Mouse (Mus musculus) c-Kit-positive CD71-positive TER-119-positive erythroid progenitor cells, embryonic 14.5 days (primary cell): ENCODE data around the gene Tram2.
A peak's percentile ranks its signal among the peaks of the same experiment; 100 is the strongest.

ENCODE experiments used
- DNase-seq: peaks from one replicate; pipeline ENCODE4 v3.0.0-alpha.2; 2013; ENCODE audit warnings: low spot score

The Tram2 gene

GRCm38 (mm10) chr1:21079217-21079773 lies at the start of gene Tram2:
TSS of gene Tram2 (minus strand) at chr1:21079229.
- DNase-seq: peak; percentile 85

GRCm38 (mm10) chr1:21124713-21125336 lies 45.8 kb upstream of the Tram2 start:
- no peak for DNase-seq

GRCm38 (mm10) chr1:21103784-21104183 lies 24.8 kb upstream of the Tram2 start:
- no peak for DNase-seq

- peak; percentile 39 for DNase-seq
Measured at GRCm38 (mm10) chr1:21101221-21102006, 22.4 kb upstream of the Tram2 start.

- no peak for DNase-seq
Measured at GRCm38 (mm10) chr1:21100726-21101125, 21.7 kb upstream of the Tram2 start.

GRCm38 (mm10) chr1:21097001-21097989 lies 18.3 kb upstream of the Tram2 start:
- DNase-seq: no peak

GRCm38 (mm10) chr1:21094644-21095215 lies 15.7 kb upstream of the Tram2 start:
- no peak for DNase-seq

GRCm38 (mm10) chr1:21089661-21090117 lies 10.7 kb upstream of the Tram2 start:
- no peak for DNase-seq

GRCm38 (mm10) chr1:21086291-21086690 lies 7.3 kb upstream of the Tram2 start:
- no peak for DNase-seq

GRCm38 (mm10) chr1:21084661-21085060 lies 5.6 kb upstream of the Tram2 start:
- DNase-seq: no peak

- DNase-seq: no peak
Measured at GRCm38 (mm10) chr1:21080362-21080761, 1.3 kb upstream of the Tram2 start.

GRCm38 (mm10) chr1:21078481-21079214 lies 381 bp downstream of the Tram2 start:
- peak; percentile 3 for DNase-seq

GRCm38 (mm10) chr1:21077619-21078018 lies 1.4 kb downstream of the Tram2 start:
- no peak for DNase-seq

GRCm38 (mm10) chr1:21077191-21077590 lies 1.8 kb downstream of the Tram2 start:
- DNase-seq: no peak

GRCm38 (mm10) chr1:21075986-21076495 lies 3.0 kb downstream of the Tram2 start:
- DNase-seq: no peak

GRCm38 (mm10) chr1:21074231-21074630 lies 4.8 kb downstream of the Tram2 start:
- DNase-seq: no peak

- DNase-seq: no peak
Measured at GRCm38 (mm10) chr1:21072875-21073444, 6.1 kb downstream of the Tram2 start.

- no peak for DNase-seq
Measured at GRCm38 (mm10) chr1:21070658-21071057, 8.4 kb downstream of the Tram2 start.

- DNase-seq: no peak
Measured at GRCm38 (mm10) chr1:21069830-21070522, 9.1 kb downstream of the Tram2 start.

- no peak for DNase-seq
Measured at GRCm38 (mm10) chr1:21068491-21068890, 10.5 kb downstream of the Tram2 start.
